Mouse (Mus musculus) kidney, adult 2 months (tissue): ENCODE measurements around the gene Pip5k1b. TPM values are rescaled to one million over a fixed set of nuclear protein-coding genes. Genes with fewer than 3 reads are reported as not detected.

Experiments
- DNase-seq: peaks from one replicate; pipeline ENCODE4 v3.0.0; 2021
- H3K27ac ChIP-seq: fragments of 200-500 bp; 2 replicates; pipeline ENCODE4 v1.5.1; 2012; ENCODE audit warnings: low read depth, low read length, control low read depth, inconsistent platforms; ENCODE audit not compliant: insufficient read depth
- H3K27me3 ChIP-seq: fragments of 200-500 bp; replicated peaks from 2 replicates; pipeline ENCODE4 v1.6.1; 2012; ENCODE audit warnings: mild to moderate bottlenecking, moderate library complexity, low read length, inconsistent platforms; ENCODE audit not compliant: control insufficient read depth, insufficient read depth
- H3K36me3 ChIP-seq: fragments of 200-500 bp; 2 replicates; pipeline ENCODE4 v1.6.1; 2012; ENCODE audit warnings: mild to moderate bottlenecking, moderate library complexity, low read length, inconsistent platforms; ENCODE audit not compliant: control insufficient read depth, insufficient read depth
- H3K4me1 ChIP-seq: fragments of 200-500 bp; 2 replicates; pipeline ENCODE4 v1.6.1; 2011; ENCODE audit warnings: low read length; ENCODE audit not compliant: control insufficient read depth, insufficient read depth
- H3K4me3 ChIP-seq: fragments of 200-500 bp; 2 replicates; pipeline ENCODE4 v1.5.1; 2011; ENCODE audit warnings: mild to moderate bottlenecking, low read depth, low read length, control low read depth; ENCODE audit not compliant: insufficient read depth
- CTCF ChIP-seq: fragments of 200-500 bp; conservative IDR thresholded peaks from 2 replicates; pipeline ENCODE4 v1.5.1; 2011; ENCODE audit warnings: low read depth, mild to moderate bottlenecking, control low read depth, low read length, moderate library complexity, mixed read lengths; ENCODE audit not compliant: insufficient read depth, insufficient read length
- POLR2A ChIP-seq: fragments of 200-500 bp; IDR thresholded peaks from one replicate; pipeline ENCODE4 v1.6.1; 2011; ENCODE audit warnings: low read depth, low read length, control low read depth
- WGBS: fragments of 180-500 bp; shearing (Covaris S2); methylation state at CpG from one replicate; pipeline ENCODE4 v1.1.7; 2018; 5-methylcytosine and 5-hydroxymethylcytosine counted together
- polyA plus RNA-seq: library from polyadenylated mRNA; depleted of rRNA; stranded (reverse); fragments of >200 nt; gene quantifications from 2 replicates; pipeline ENCODE4 v1.2.3, GENCODE M21; 2012

Pip5k1b gene
- polyA plus RNA-seq, 1 experiment: 3.7 TPM

GRCm38 (mm10) chr19:24321211-24321899, 234.3 kb downstream of the Pip5k1b start:
- Histone ChIP-seq H3K36me3 (no peaks in the 10 kb centered on the region), H3K4me1 (no peaks in the 10 kb centered on the region), H3K27me3 (no peaks in the 10 kb centered on the region), H3K4me3 (no peak overlapping the region), H3K27ac (no peak overlapping the region)
- TF ChIP-seq CTCF: no peak
- no peak for TF ChIP-seq POLR2A
- WGBS: 94% methylated on average over 6 of the region's 6 CpGs
- DNase-seq: no peak

GRCm38 (mm10) chr19:24318172-24318571, 237.5 kb downstream of the Pip5k1b start:
- Histone ChIP-seq H3K4me3 (no peak overlapping the region), H3K36me3 (no peaks in the 10 kb centered on the region), H3K27me3 (no peaks in the 10 kb centered on the region), H3K27ac (no peak overlapping the region), H3K4me1 (no peaks in the 10 kb centered on the region)
- 70% methylated on average over 10 of the region's 10 CpGs for WGBS
- no peak for DNase-seq
- TF ChIP-seq CTCF: no peak
- TF ChIP-seq POLR2A: no peak

- Histone ChIP-seq H3K36me3 (no peaks in the 10 kb centered on the region), H3K4me1 (no peaks in the 10 kb centered on the region), H3K27ac (no peak overlapping the region), H3K4me3 (no peak overlapping the region), H3K27me3 (no peaks in the 10 kb centered on the region)
- TF ChIP-seq POLR2A (no peak), CTCF (no peak)
- 66% methylated on average over 2 of the region's 2 CpGs for WGBS
- DNase-seq: no peak
Measured at GRCm38 (mm10) chr19:24317731-24318130, 237.9 kb downstream of the Pip5k1b start.

GRCm38 (mm10) chr19:24317038-24317591, 238.6 kb downstream of the Pip5k1b start:
- no peaks in the 10 kb centered on the region for H3K36me3 ChIP-seq
- H3K27me3 ChIP-seq: no peaks in the 10 kb centered on the region
- H3K4me1 ChIP-seq: no peaks in the 10 kb centered on the region
- no peak overlapping the region for H3K4me3 ChIP-seq
- TF ChIP-seq POLR2A (no peak), CTCF (no peak)
- DNase-seq: peak; percentile 46
- 32% methylated on average over 15 of the region's 15 CpGs for WGBS
- no peak overlapping the region for H3K27ac ChIP-seq

- H3K36me3 ChIP-seq: no peaks in the 10 kb centered on the region
Measured at GRCm38 (mm10) chr19:24316060-24316725, 239.5 kb downstream of the Pip5k1b start.

GRCm38 (mm10) chr19:24315234-24315633, 240.4 kb downstream of the Pip5k1b start:
- no peaks in the 10 kb centered on the region for H3K4me1 ChIP-seq
- no peak overlapping the region for H3K4me3 ChIP-seq
- H3K36me3 ChIP-seq: no peaks in the 10 kb centered on the region
- H3K27me3 ChIP-seq: no peaks in the 10 kb centered on the region
- H3K27ac ChIP-seq: no peak overlapping the region
- 97% methylated on average over 4 of the region's 4 CpGs for WGBS
- DNase-seq: no peak
- TF ChIP-seq POLR2A (no peak), CTCF (no peak)

More at GRCm38 (mm10) chr19:24316060-24316725, 239.5 kb downstream of the Pip5k1b start:
- no peak for TF ChIP-seq CTCF
- TF ChIP-seq POLR2A: no peak
- no peak for DNase-seq
- WGBS: 81% methylated on average over 9 of the region's 9 CpGs
- Histone ChIP-seq H3K27me3 (no peaks in the 10 kb centered on the region), H3K4me1 (no peaks in the 10 kb centered on the region), H3K4me3 (no peak overlapping the region), H3K27ac (no peak overlapping the region)

GRCm38 (mm10) chr19:24314676-24315075, 241.0 kb downstream of the Pip5k1b start:
- H3K27me3 ChIP-seq: no peaks in the 10 kb centered on the region
- DNase-seq: no peak
- H3K27ac ChIP-seq: no peak overlapping the region
- H3K4me1 ChIP-seq: no peaks in the 10 kb centered on the region
- WGBS: 93% methylated on average over 11 of the region's 11 CpGs
- H3K4me3 ChIP-seq: no peak overlapping the region
- TF ChIP-seq POLR2A (no peak), CTCF (no peak)
- H3K36me3 ChIP-seq: no peaks in the 10 kb centered on the region
